Mouse (Mus musculus) liver, embryonic 16.5 days (tissue): Measurements from ENCODE around the gene B4galnt2. TPM values are rescaled to one million over a fixed set of nuclear protein-coding genes. Genes with fewer than 3 reads are reported as not detected.

Source experiments
- ATAC-seq: fragments of 200-750 bp; cut with Nextera tagmentation; 2 replicates; pipeline ENCODE4 v1.8.0; 2017; ENCODE audit warnings: low read depth, mild to moderate bottlenecking, moderate number of reproducible peaks, moderate library complexity
- H3K27ac ChIP-seq: fragments of 300-500 bp; sonication (generic); 2 replicates; pipeline ENCODE4 v1.5.1; 2014; ENCODE audit warnings: mild to moderate bottlenecking, low read length
- H3K27me3 ChIP-seq: fragments of 300-500 bp; sonication (generic); 2 replicates; pipeline ENCODE4 v1.6.1; 2014; ENCODE audit warnings: low read depth, low read length, mixed read lengths; ENCODE audit not compliant: control insufficient read depth, insufficient read depth
- H3K36me3 ChIP-seq: fragments of 300-500 bp; sonication (generic); 2 replicates; pipeline ENCODE4 v1.6.1; 2014; ENCODE audit warnings: mild to moderate bottlenecking; ENCODE audit not compliant: control insufficient read depth, insufficient read depth
- H3K4me1 ChIP-seq: fragments of 300-500 bp; sonication (generic); 2 replicates; pipeline ENCODE4 v1.6.1; 2014; ENCODE audit warnings: low read depth, low read length, mixed read lengths; ENCODE audit not compliant: control insufficient read depth
- H3K4me2 ChIP-seq: fragments of 300-500 bp; sonication (generic); 2 replicates; pipeline ENCODE4 v1.6.1; 2014; ENCODE audit warnings: low read depth, low read length, mixed read lengths
- H3K4me3 ChIP-seq: fragments of 300-500 bp; sonication (generic); 2 replicates; pipeline ENCODE4 v1.5.1; 2014; ENCODE audit warnings: low read depth, mild to moderate bottlenecking, low read length
- H3K9ac ChIP-seq: fragments of 300-500 bp; sonication (generic); 2 replicates; pipeline ENCODE4 v1.6.1; 2014; ENCODE audit warnings: low read depth, low read length
- H3K9me3 ChIP-seq: fragments of 300-500 bp; sonication (generic); replicated peaks from 2 replicates; pipeline ENCODE4 v1.6.1; 2016; ENCODE audit warnings: low read length; ENCODE audit not compliant: control insufficient read depth
- WGBS: fragments of 180-500 bp; shearing (Covaris S2); extraction: QIAGEN DNeasy Blood & Tissue Kit; methylation state at CpG from one replicate; pipeline ENCODE4 v1.1.7; 2014; ENCODE audit not compliant: insufficient replicate concordance; 5-methylcytosine and 5-hydroxymethylcytosine counted together
- polyA plus RNA-seq: library from polyadenylated mRNA; unstranded; fragments of >200 nt; fragmentation: Nextera tagmentation; extraction: Ambion mirVana; gene quantifications from 2 replicates; pipeline ENCODE4 v1.2.1, GENCODE M21; 2015

The B4galnt2 gene
- polyA plus RNA-seq, 1 experiment from 2014 or later: 0.50 TPM

DNA sequence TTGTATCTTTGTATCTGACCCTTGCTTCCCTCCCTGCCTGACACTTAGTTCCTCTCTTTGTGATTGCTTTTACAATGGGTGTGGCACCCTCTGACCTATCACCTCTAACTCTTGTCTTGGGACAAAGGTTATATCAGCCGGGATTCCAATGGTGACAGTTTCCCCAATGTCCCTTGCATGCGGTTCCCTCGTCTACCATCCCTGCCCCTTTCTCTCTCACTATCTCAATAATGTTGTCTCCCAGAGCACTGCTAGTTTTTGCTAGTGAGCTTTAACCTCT lies 87.6 kb downstream of the B4galnt2 start:
- Histone ChIP-seq H3K36me3 (no peaks in the 10 kb centered on the region), H3K4me2 (peak overlapping the region; percentile 39), H3K9me3 (no peaks in the 10 kb centered on the region), H3K4me3 (peak overlapping the region; percentile 47), H3K9ac (peak overlapping the region; percentile 55), H3K27ac (peak overlapping the region; percentile 83), H3K27me3 (peaks cover 45% of the 10 kb centered on the region), H3K4me1 (peaks cover 57% of the 10 kb centered on the region)
- WGBS: 8% methylated on average over 3 of the region's 3 CpGs
- no peak for ATAC-seq

- H3K4me2 ChIP-seq: peak overlapping the region; percentile 39
- no peaks in the 10 kb centered on the region for H3K36me3 ChIP-seq
- peak overlapping the region; percentile 83 for H3K27ac ChIP-seq
- no peaks in the 10 kb centered on the region for H3K9me3 ChIP-seq
- peak overlapping the region; percentile 47 for H3K4me3 ChIP-seq
- H3K27me3 ChIP-seq: peaks cover 40% of the 10 kb centered on the region
- 35% methylated on average over 6 of the region's 6 CpGs for WGBS
- H3K4me1 ChIP-seq: peaks cover 57% of the 10 kb centered on the region
- ATAC-seq: peak; percentile 5; the same call in 1 of the 2 replicates
- H3K9ac ChIP-seq: peak overlapping the region; percentile 55
Observed at GRCm38 (mm10) chr11:95826317-95827167, 88.1 kb downstream of the B4galnt2 start.

- H3K27ac ChIP-seq: peak overlapping the region; percentile 57
- H3K4me1 ChIP-seq: peaks cover 48% of the 10 kb centered on the region
- peak overlapping the region; percentile 86 for H3K9ac ChIP-seq
Observed at GRCm38 (mm10) chr11:95825625-95826024, 89.1 kb downstream of the B4galnt2 start.

GRCm38 (mm10) chr11:95824877-95825243 lies 89.8 kb downstream of the B4galnt2 start:
- H3K4me2 ChIP-seq: peak overlapping the region; percentile 90
- H3K27ac ChIP-seq: peak overlapping the region; percentile 79
- H3K4me3 ChIP-seq: peak overlapping the region; percentile 76
- WGBS: 2% methylated on average over 11 of the region's 11 CpGs
- H3K27me3 ChIP-seq: peaks cover 23% of the 10 kb centered on the region
- ATAC-seq: no peak
- peak overlapping the region; percentile 86 for H3K9ac ChIP-seq
- H3K36me3 ChIP-seq: no peaks in the 10 kb centered on the region
- no peaks in the 10 kb centered on the region for H3K9me3 ChIP-seq
- peaks cover 44% of the 10 kb centered on the region for H3K4me1 ChIP-seq

More at GRCm38 (mm10) chr11:95825625-95826024, 89.1 kb downstream of the B4galnt2 start:
- ATAC-seq: no peak
- Histone ChIP-seq H3K4me3 (peak overlapping the region; percentile 76), H3K9me3 (no peaks in the 10 kb centered on the region), H3K4me2 (peak overlapping the region; percentile 90), H3K36me3 (no peaks in the 10 kb centered on the region), H3K27me3 (peaks cover 31% of the 10 kb centered on the region)
- WGBS: 39% methylated on average over 3 of the region's 3 CpGs

DNA sequence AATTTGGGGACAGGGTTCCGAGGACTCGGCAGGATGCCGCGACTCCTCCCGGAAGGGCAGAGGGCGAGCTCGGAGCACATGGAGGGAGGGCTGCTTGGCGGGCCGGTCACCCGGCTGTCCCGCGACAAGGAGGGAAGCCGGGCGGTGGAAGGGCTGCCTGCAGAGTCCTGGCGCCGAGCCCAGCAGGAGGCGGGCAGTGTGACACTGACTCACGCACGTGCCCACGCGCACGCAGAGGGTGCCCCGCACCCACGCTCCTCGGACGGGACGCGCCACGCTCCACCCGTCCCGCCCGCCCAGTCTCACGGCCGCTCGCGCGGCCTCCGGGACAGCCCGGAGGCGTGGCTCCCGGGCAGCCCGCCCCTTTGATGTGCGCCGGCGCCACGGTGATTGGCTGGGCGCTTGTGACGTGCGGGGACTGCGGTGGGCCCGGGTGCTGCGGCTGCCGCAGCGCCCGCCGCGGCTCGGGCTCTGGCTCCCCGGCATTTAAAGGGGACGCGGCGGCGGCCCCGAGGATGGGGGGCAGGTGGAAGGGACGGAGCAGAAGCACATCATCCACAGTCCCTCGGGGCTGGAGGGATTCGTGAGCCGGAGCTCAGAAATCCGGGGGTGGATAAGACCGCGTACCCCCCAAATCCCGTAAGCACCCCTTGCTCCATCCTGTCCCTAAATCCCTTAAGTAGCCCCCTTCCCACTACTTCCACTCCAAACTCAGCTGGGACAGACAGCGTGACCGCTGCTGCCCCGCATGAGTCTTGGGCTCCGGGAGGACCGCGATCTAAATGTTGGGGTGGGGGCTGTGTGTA lies 90.4 kb downstream of the B4galnt2 start, which contains the start of gene Phospho1:
Gene Phospho1 (plus strand): TSS at position 429 of the 806 bp plus-strand sequence.
- WGBS: under 1% methylated on average over 64 of the region's 78 CpGs
- H3K9ac ChIP-seq: peak within 1 kb of the TSS; percentile 86
- peaks cover 44% of the 10 kb centered on the region for H3K4me1 ChIP-seq
- H3K9me3 ChIP-seq: no peaks in the 10 kb centered on the region
- H3K36me3 ChIP-seq: no peaks in the 10 kb centered on the region
- peak within 1 kb of the TSS; percentile 90 for H3K4me2 ChIP-seq
- H3K27ac ChIP-seq: peak within 1 kb of the TSS; percentile 79
- peak; percentile 97 for ATAC-seq
- H3K4me3 ChIP-seq: peak within 1 kb of the TSS; percentile 76
- H3K27me3 ChIP-seq: peaks cover 17% of the 10 kb centered on the region

DNA sequence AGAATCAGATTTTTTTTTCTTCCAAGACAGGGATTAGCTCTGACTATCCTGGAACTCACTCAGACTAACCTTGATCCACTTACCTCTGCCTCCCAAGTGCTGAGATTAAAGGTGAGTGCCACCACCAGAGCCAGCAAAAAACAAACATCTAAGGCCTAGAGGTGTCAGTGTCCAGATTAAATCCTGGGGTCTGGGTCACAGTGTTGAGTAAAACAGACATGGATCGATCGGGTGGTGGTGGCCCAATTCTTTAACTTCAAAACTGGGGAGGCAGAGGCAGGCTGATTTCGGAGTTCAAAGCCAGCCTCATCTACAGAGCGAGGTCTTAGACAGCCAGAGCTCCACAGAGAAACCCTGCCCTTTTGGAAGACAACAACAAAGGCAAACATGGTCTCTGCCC lies 92.3 kb downstream of the B4galnt2 start:
- Histone ChIP-seq H3K36me3 (no peaks in the 10 kb centered on the region), H3K9me3 (no peaks in the 10 kb centered on the region), H3K4me1 (peaks cover 36% of the 10 kb centered on the region), H3K27ac (no peak overlapping the region), H3K4me3 (no peak overlapping the region), H3K9ac (no peak overlapping the region), H3K4me2 (no peak overlapping the region), H3K27me3 (peaks cover 5% of the 10 kb centered on the region)
- 89% methylated on average over 4 of the region's 4 CpGs for WGBS
- no peak for ATAC-seq

- no peak for ATAC-seq
- WGBS: 74% methylated on average over 3 of the region's 3 CpGs
- Histone ChIP-seq H3K4me2 (no peak overlapping the region), H3K4me1 (peaks cover 27% of the 10 kb centered on the region), H3K27me3 (peaks cover 5% of the 10 kb centered on the region), H3K9me3 (no peaks in the 10 kb centered on the region), H3K9ac (no peak overlapping the region), H3K27ac (no peak overlapping the region), H3K36me3 (no peaks in the 10 kb centered on the region), H3K4me3 (no peak overlapping the region)
Observed at GRCm38 (mm10) chr11:95821511-95821910, 93.2 kb downstream of the B4galnt2 start.

DNA sequence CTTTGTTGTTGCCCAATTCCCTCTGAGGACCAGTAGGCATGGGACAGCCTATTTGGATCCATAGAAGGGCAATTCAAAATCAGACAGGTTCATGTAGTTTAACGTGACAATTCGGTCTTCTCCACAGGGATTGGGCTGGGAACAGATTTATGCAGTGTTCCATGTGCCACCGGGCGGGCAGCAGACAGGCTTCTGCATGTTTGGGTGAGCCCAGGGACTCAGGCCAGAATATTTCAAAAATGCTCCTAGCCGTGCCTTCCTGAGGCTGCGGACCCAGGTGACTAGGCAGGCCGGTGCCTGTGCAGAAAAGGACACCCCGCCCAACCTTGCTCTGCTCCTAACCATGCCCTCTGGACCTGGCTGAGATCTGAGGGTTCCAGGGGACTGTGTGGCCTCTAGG lies 95.6 kb downstream of the B4galnt2 start:
- ATAC-seq: no peak
- 77% methylated on average over 8 of the region's 8 CpGs for WGBS

More for the DNA sequence above, 95.6 kb downstream of the B4galnt2 start:
- H3K27me3 ChIP-seq: no peaks in the 10 kb centered on the region
- no peaks in the 10 kb centered on the region for H3K9me3 ChIP-seq
- no peak overlapping the region for H3K27ac ChIP-seq
- peaks cover 12% of the 10 kb centered on the region for H3K4me1 ChIP-seq
- H3K4me3 ChIP-seq: no peak overlapping the region
- H3K4me2 ChIP-seq: no peak overlapping the region
- no peaks in the 10 kb centered on the region for H3K36me3 ChIP-seq
- H3K9ac ChIP-seq: no peak overlapping the region
